Mouse (Mus musculus) liver (tissue): ENCODE measurements around the gene Scgb1a1.
"Not testable (repeated sequence)": the region's sequence is repeated elsewhere in the genome, so short reads cannot be mapped to it uniquely, and the experiment has no call there.

Experiments used
- DNase-seq: peaks from one replicate; pipeline ENCODE4 v3.0.0-alpha.2; 2020; ENCODE audit warnings: mixed read lengths

Scgb1a1 gene

DNA sequence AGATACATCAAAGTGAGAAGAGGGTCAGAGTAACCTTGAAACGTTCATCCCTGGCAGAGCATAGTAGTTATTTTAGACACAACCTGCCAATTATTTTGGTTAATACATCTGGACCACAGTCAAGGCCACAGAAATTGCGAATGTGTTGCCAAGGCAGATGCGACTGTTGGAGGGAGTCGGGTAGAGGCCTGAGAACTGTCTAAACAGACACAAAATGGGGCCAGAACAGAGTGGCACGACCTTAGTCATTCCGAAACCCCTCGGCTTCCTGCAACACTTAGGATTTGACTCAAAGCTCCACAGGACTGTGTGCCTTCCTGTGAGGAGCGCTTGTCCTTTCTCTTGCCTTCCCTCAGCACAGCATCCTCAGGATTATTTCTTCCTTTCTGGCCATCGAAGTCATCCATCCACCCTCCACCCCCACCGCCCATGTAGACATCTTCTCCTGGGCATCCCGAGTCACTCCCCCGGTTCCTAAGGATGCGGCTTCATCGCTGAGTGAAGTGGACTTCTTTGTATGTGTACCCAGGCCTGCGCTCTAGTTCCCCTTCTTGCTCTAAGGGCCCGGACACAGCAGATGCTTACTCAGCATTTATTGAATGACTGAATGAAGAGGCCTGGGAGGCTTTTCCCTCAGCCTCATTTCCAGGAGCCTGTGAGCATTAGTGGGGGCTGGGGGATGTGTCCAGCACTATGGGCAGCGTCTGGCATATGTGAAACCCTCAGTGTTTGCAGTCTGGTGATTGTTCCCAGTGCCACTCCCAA is 12.7 kb upstream of the Scgb1a1 start:
- no peak for DNase-seq

DNA sequence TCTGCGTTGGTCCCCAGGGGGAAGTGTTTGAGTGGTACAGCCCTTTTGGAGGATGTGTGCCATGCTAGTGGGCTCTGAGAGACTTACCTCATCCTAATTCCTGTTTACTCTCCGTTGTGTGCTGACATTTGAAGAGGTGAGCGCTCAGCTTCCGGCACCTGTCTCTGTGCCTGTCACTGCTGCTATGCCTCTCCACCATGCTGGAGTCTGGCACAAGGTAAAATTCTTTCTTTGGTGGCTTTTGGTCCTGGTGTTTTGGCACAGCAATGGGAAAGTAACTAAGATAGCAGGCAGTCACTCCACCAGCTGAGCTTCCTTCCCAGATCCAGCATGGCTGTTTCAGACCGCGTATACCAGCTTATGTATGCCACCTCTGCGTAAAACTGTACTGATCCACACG is 12.0 kb upstream of the Scgb1a1 start:
- no peak for DNase-seq

DNA sequence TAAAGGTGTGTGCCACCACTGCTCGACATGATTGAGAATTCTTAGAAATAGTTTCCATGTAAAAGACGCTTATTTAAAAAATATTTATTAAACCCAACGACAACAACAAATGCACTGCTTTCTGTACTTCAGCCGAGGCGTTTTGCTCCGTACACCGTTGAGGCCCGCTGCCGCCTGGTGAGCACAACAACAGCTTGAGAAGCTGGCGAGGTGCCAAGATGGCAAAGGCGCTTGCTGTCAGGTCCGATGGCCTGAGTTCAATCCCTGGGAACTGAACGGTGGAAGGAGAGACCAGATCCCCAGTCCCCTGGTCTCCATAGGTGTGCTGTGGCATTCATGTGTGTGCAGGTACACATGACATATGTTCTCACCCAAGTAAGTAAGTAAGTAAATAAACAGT is 9.7 kb upstream of the Scgb1a1 start:
- no peak for DNase-seq

DNA sequence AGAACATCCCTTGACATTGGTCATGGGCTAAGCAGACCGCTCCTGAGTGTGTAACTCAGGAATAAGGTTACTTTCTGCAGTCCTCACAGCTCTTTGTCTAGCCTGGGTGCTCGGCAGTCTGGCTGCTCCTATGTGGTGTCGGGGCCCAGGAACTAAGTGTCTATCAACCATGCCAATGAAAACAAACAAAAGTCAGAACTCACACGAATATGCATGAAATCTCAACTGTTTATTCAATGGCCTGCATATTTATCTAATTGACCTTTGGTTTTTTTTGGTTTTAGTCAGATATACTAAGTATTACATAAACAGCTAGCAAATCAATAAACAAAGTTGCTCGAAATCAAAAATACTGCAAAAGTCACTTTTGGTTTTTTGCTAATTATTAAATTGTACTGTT is 7.4 kb upstream of the Scgb1a1 start:
- DNase-seq, result no peak

DNA sequence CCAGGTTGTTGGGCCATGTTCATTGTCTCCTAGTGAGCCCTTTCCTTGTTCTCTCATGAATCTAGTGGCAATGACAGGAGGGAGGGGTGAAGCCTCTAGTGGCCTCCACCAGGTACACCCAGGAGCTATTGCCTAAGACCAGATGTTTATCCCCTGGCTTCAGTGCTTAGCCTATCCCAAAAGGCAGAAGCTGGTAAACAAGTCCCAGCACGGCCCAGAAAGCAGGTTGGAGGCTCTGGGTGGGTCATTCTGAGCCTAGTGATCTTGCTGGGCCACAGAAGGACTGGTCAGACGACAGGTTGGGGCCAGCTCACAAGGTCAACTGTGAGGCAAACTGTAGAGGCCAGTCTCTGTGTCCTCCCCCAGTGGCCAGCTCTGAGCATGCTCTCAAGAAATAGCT is 3.0 kb upstream of the Scgb1a1 start:
- DNase-seq, result no peak

DNA sequence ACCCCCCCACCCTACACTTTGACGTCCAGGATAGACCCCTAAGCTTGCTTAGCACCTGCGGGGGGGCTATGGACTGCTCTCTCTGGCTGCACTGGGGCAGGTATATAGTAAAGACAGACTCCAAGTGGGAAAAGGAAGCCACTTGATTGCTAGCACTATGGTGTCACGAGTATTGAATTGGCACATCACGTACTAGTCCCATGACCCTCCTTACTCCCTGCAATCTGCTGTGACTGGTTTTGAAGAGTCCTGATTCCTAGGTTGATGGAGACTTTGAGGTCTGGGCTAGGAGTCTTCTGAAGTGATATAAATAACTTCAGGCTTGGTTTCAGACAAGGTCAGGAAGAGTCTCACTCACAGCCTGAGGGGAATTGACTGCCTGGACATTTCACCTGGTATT is 2.4 kb upstream of the Scgb1a1 start:
- DNase-seq, result no peak

DNA sequence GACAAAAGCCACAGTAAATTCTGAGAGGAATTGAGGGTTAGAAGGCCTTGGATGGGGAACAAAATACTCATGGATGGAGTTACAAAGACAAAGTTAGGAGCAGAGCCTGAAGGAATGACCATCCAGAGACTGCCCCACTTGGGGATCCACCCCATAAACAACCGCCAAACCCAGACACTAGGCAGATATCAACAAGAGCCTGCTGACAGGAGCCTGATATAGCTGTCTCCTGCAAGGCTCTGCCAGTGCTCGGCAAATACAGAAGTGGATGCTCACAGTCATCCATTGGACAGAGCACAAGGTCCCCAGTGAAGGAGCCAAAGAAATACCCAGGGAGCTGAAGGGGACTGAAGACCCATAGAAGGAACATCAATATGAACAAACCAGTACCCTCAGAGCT is 3.9 kb downstream of the Scgb1a1 start:
- not testable (repeated sequence) for DNase-seq

DNA sequence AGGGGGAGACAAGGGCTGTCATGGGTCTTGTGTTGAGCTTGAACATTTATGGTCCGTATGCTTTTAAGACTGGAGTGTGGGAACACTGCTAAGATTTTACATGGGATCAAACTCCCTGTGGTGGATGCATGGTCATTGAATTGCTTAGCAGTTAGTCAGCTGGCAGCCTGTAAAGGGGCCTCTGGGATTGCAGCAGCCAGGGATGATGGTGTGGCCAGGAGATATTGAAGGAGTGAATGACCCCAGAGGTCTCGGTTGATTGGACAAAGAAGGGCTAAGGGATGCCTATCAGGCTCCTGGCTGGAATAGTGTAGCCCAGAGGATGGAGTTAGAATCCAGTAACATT is 4.8 kb downstream of the Scgb1a1 start:
- no peak for DNase-seq

DNA sequence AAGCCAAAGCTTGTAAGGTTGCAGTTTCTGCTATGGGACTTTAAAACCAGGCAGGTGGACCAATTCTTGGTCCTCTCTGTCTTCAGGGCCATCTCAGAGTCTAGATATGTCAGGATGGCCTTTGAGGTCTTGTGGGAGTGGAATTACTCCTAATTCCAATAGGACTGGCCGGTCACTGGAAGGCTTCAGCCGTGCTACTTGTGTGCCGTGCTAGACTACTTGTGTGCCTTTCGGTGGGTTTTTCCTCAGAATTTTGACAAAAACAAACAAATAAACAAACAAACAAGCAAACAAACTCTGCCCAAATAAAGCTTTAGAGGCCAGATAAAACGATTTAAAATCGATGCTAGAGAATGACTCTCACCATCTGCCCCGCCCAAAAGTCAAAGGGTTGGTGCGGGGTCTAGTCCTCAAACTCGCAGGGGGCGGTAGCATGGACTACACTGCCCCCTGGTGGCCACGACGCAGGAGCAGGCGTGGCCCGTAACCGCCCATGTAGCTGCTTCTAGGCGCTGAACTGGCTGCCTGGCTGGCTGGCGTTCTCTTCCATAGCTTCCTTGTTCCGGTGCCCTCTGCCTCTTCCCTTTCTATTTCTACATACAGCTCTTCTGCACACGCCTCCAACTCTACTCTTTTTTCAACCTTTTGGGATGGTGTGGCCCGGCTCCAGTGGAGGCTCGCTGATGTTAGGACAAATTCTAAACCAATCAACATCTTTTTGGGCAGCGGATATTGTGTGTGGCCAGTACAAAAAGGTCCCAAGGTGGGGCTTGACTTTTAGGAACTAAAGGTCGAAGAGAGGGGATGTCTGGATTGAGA is 5.4 kb downstream of the Scgb1a1 start:
- peak; percentile 83 for DNase-seq

DNA sequence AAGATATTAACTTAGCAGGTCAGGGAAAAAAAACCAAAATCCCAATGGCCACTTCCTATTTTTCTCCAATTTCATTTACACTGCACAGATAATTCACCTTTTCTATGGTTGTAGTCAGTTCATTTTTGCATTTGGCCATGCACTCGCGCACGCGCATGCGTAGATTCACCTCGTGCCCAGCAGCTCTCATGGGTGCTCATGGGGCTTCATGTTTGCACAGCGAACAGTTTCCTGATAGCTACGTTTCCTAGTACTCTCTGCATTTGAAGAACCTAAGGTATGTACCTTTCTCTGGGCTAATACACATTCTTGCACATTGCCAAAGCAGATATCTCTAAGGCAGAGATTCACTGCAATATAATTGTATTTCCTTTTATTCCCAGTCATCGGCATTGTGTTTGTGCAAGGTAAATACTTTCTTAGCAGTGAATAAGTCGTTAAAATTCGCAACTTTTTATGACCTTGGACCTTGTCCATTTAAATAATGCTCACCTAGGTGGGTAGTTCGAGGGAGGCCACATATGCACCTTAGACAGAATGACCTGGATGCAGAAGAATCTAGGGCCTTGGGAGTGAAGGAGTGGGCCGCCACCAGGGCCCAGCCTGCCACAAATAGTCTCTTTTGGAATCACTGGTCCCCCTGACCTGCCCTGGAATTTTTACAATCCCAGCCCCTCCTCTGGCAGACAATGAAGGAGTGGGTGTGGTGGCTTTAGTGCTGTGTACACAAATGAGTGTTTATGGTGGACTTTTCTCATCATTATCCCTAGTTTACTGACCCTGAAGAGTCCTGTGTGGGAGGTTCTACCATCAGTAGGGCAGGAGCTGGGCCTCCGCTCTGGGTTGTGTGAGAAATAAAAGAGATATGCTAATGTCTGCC is 6.2 kb downstream of the Scgb1a1 start:
- DNase-seq, result no peak

DNA sequence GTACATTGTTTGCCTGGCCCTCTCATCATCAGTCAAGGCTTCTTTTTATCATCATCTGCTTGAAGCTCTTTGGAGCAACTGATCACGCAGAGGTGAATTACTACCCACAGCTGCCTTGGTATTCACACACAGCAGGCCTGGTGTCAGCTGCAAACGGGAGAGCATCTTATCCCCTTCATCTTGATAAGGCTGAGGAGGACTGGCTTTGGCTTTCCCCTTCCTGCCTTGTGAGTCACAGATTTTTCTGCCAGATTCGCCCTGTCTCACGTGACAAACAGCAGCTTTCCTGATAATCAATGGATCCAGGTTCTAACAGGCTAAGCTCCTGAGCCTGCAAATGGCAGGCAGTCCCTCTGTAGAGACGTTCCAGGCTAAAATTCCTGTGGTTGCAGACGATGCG is 7.8 kb downstream of the Scgb1a1 start:
- no peak for DNase-seq

DNA sequence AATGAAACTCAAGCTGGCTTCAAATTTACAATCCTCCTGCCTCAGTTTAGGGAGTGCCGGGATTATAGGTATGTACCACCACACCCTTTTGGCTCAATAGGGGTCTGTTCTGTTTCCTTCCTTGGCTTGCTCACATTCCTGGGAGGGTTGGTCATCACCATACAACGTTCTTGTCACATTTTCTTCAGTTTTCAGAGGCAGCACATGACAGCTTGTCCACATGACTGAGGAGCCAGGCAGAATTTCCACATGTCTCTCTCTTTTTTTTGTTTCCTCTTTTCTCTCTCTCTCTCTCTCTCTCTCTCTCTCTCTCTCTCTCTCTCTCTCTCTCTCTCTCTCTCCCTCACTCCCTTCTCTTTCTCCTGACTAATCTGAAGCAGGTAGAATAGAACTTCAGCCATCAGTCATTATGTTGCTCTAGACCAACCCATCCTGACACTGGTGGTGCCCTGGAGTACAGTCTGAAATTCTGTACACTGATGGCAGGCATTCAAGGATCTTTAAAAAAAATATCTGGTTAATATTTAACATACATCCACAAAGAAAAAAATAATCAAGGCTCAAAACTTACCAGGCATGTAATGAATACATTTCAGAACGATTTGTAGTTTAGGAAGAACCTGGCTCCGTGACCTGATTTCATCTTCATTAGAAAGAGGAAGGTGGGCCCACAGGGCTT is 10.6 kb downstream of the Scgb1a1 start:
- DNase-seq, result no peak

DNA sequence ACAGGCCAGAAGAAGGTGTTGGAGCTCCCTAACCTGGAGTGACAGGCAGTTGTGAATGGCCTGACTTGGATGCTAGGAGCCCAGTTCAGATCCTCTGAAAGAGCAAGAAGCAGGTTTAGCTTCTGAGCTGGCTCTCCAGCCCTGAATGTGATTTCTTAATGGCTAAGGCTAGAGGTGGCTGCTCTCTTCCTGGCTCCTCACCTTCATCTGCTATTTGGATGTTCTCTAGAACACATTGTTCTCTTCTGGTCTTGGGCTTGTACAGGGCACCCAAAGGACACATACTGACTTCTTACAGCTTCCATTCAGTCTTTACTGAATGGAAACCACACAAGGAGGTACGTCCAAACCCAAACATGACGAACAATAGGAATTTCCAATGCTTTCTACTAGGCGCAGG is 11.7 kb downstream of the Scgb1a1 start:
- DNase-seq, result no peak

DNA sequence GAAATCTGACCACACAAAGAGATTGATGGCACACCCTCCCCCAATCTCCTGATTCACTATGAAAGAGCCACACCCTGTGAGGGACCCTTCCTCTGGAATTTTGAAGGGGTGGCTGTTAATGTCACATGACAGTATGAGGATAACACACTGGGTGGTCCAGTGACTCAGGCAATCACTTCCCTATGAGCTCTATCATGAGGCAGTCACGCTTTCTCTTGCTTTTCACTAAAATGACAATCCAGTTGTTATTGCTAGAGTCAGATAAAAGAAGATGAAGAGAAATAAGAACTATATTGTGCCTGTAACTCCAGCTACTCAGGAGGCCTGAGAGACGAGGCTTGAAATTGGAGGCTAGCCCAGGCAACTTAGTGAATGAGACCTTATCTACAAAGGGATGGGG is 12.2 kb downstream of the Scgb1a1 start:
- no peak for DNase-seq

DNA sequence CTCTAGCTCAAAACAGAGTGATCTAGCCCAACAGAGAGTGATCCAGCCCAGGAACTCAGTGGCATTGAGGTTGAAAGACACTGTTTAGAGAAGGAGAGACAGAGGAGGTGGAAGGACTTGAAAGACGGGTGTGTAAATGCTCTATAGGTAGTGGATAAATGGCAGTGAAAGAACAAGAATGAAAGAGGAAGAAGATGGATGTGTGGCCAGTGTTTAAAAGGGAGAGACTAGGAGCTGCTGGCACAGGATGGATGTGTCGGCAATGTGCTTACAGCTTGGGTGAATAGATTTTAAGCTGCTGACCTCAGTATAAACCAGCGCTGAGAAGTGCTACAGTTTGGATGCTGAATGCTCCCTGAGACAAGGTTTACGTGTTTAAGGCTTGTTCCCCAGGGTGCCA is 13.3 kb downstream of the Scgb1a1 start:
- no peak for DNase-seq

DNA sequence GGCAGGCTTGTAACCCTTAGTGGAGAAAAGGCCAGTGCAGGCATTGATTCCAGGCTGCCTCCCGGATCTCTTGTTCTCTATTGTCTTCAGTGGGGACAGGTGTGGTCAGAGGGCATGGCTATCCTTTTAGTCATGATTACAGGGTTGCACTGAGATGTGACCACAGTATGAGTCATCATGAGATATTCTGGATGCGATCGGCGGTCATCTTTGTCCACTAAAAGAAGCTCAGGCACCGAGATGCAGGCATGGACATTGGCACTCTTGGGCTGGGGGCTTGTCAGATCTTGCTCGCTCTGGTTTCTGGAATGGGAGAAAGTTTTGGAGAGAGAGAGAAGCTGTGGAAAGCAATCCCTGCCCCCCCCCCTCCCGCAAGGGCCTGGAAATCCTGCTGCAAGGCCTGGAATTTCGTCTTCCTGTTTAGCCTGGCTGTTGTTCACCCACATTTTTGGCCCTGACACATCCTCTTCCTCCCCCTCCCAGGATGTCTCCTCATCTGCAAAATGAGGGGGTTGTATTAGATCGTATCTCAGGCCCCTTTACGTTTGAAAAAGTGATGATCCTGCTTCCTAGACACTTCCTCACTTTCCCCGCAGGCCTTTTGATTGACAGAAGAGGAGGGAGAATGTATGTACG is 13.9 kb downstream of the Scgb1a1 start:
- DNase-seq, result no peak

DNA sequence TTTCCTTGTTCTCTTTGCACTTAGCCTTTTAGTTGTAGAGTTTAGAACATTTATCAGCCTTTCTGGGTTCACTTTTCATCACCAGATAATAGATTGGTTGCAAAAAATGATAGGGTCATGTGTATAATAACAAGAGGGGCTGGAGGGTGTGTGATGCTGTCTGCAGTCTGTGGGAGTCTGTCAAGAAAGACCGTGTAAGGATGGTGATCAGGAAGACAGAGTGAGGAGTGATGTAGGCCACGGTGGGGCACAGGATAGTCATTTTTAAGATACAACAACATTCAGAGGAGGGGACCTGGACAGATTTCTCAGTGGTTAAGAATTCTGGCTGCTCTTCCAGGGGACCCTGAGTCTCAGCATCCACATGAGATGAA is 15.6 kb downstream of the Scgb1a1 start:
- no peak for DNase-seq

DNA sequence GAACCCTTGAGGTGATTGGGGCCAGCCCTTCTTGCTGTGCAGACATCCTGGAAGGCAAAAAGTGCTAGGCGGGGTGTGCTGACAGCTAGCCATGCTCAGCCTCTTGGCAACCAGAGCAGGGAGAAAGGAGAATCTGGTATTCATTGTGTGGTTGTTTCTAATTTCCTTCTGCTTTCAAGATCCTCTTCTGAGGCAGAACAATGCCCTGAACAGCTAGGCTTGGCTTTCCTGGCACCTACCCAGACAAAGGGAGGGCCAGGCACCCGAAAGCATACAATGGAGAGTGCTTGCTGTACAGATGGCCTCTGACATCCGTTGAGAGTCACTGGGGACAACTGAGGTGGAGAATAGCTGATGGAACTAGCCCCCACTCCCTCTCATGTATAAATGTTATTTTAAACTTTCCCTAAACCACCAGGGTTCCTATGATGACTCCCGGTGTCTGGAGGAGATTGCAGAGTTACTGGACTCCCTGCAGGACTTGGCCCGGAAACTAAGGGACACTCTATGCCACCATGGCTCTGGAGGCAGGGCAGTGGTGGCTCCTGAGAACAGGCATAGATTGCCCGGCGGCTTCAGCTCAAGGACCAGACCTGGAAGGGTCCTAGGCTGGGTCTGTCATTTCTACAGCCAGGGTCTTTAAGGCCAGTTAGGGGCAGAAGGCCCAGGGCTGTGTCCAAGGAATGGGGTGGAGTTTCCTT is 16.2 kb downstream of the Scgb1a1 start:
- no peak for DNase-seq

DNA sequence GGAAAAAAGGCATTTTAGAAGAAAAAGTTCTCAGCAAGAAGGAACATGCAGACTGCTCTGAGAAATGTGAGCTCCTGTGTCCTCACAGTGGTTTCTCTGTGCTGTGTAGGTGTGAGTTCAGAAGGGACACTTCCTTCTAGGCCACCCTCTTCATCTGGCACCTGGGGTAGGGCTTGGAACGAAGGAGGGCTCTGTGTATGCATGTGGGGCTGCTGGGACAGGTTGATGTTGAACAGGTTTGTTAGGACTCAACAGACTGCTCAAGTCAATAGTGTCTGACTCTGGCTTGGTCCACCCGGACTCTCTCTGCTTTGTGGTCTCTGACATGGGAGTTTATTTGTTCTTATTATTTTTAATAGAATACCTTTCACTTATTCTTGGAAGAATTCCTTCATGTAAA is 17.4 kb downstream of the Scgb1a1 start:
- DNase-seq, result no peak

DNA sequence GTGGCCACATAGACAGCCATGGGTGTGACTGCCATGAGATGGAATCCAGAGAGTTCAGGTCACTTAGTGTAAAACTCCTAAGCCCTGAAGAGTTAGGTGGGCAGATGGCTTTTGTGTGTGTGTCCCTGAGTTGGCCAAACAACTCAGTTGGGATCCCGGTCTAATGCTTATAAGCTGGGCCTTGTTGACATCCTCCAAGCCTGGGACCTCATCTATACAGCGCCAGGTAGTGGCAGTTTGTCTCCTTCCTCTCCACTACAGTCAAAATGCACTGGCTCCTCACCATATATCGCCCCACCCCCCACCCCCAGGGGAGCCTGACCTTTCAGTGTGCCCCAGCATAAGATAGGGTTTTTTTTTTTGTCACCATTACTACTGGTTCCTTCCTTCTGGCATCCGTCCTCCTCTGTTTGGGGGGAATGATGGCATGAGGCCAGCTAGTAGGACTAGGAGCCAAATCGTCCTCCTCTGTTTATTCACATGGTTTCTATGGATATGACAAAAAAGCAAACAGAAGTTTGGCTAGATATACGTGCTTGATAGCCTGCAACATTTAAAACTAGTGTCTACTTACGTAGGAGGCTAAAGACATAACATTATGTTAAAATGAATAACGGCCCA is 18.0 kb downstream of the Scgb1a1 start:
- no peak for DNase-seq

DNA sequence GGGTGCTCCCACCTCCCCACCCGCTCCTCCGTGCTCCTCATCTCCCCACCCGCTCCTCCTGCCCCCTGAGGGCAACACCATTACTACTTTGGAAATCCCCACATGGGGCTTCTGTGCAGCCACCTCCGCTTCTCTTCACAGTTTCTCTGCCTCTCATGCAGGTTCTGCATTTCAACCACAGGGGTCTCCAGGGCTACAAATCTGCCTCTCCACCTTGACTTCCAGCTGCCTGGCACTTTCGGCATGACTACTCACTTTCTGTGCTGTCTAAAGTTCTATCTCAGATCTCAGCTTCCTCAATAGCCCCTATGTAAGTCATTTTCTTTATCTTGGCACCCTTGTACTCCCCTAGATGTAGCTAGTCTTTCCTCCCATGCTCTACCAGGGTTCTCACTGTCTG is 20.5 kb downstream of the Scgb1a1 start:
- DNase-seq, result no peak
